ENCODE assay signal across 8 mouse cellular contexts in genomic region chr8:26352541-26353010, GRCm38 (mm10).
DNase-seq lines count a peak whose midpoint lies in the region; ATAC-seq and TF ChIP-seq lines count a peak whose summit lies in the region.

No protein-coding gene starts in this region.

- no peak for ATAC-seq in hindbrain, embryonic 12.5 days (ENCODE audit: low FRiP score)
- ATAC-seq in limb, embryonic 13.5 days (ENCODE audit: low FRiP score, low read depth) = peak; percentile 91
- peak; percentile 45 for ATAC-seq in neural tube, embryonic 15.5 days (ENCODE audit: low FRiP score)

- no peak overlapping the region for H3K9ac ChIP-seq in hindbrain, embryonic 12.5 days
- peak overlapping the region; percentile 54 for H3K9ac ChIP-seq in limb, embryonic 13.5 days
- H3K9ac ChIP-seq in neural tube, embryonic 15.5 days (replicated peaks) = no peak overlapping the region

- peak; percentile 25 for DNase-seq in urinary bladder, adult 2 months (ENCODE audit: low spot score)
- no peak for DNase-seq in urinary bladder, postnatal 10 days (ENCODE audit: low spot score)
- peak; percentile 83 for DNase-seq in gastrocnemius, adult 2 months
- no peak for DNase-seq in right cerebral cortex, postnatal 4 days
- DNase-seq in frontal cortex, postnatal 10 days (ENCODE audit: low spot score in 2 of 2) = no peak

- H3K27me3 ChIP-seq in hindbrain, embryonic 12.5 days = peaks cover 8% of the 10 kb centered on the region; the same call in 1 of the 2 replicates
- H3K27me3 ChIP-seq in limb, embryonic 13.5 days = peaks cover 29% of the 10 kb centered on the region; the same call in 1 of the 2 replicates
- 0 out of 2 replicates have a peak, but pooled peaks cover 5% of the 10 kb centered on the region for H3K27me3 ChIP-seq in neural tube, embryonic 15.5 days (replicated peaks)

- WGBS in hindbrain, embryonic 12.5 days = 30% methylated on average over 9 of the region's 9 CpGs
- WGBS in limb, embryonic 13.5 days = 4% methylated on average over 9 of the region's 9 CpGs
- 30% methylated on average over 9 of the region's 9 CpGs for WGBS in neural tube, embryonic 15.5 days

- peak overlapping the region; percentile 50 for H3K4me2 ChIP-seq in hindbrain, embryonic 12.5 days (replicated peaks)
- H3K4me2 ChIP-seq in limb, embryonic 13.5 days (replicated peaks) = peak overlapping the region; percentile 67
- H3K4me2 ChIP-seq in neural tube, embryonic 15.5 days = peak overlapping the region; percentile 59

- peaks cover 35% of the 10 kb centered on the region for H3K4me1 ChIP-seq in hindbrain, embryonic 12.5 days
- H3K4me1 ChIP-seq in limb, embryonic 13.5 days = peaks cover 40% of the 10 kb centered on the region
- peaks cover 21% of the 10 kb centered on the region for H3K4me1 ChIP-seq in neural tube, embryonic 15.5 days

- TF ChIP-seq CTCF in gastrocnemius, adult 2 months (IDR thresholded peaks at IDR 0.05) = no peak

- intact Hi-C loops in gastrocnemius, adult 2 months (cut with DNase I) = loop anchor here (10.0 kb wide), 1 partner anchor 718 kb away; no protein-coding TSS in a partner anchor

- no peaks in the 10 kb centered on the region for H3K36me3 ChIP-seq in hindbrain, embryonic 12.5 days
- no peaks in the 10 kb centered on the region for H3K36me3 ChIP-seq in limb, embryonic 13.5 days
- no peaks in the 10 kb centered on the region for H3K36me3 ChIP-seq in neural tube, embryonic 15.5 days

- H3K27ac ChIP-seq in gastrocnemius, adult 2 months = peak overlapping the region; percentile 80
- peak overlapping the region; percentile 77 for H3K27ac ChIP-seq in hindbrain, embryonic 12.5 days
- peak overlapping the region; percentile 83 for H3K27ac ChIP-seq in limb, embryonic 13.5 days
- H3K27ac ChIP-seq in neural tube, embryonic 15.5 days (replicated peaks) = peak overlapping the region; percentile 34

- H3K9me3 ChIP-seq in hindbrain, embryonic 12.5 days (replicated peaks) = no peaks in the 10 kb centered on the region
- H3K9me3 ChIP-seq in limb, embryonic 13.5 days = no peaks in the 10 kb centered on the region
- no peaks in the 10 kb centered on the region for H3K9me3 ChIP-seq in neural tube, embryonic 15.5 days (replicated peaks)

- H3K4me3 ChIP-seq in gastrocnemius, adult 2 months = peak overlapping the region; percentile 60
- H3K4me3 ChIP-seq in hindbrain, embryonic 12.5 days = peak overlapping the region; percentile 17
- peak overlapping the region; percentile 38 for H3K4me3 ChIP-seq in limb, embryonic 13.5 days
- H3K4me3 ChIP-seq in neural tube, embryonic 15.5 days (replicated peaks) = peak overlapping the region; percentile 27

Comparison
In these comparisons a context has a peak if more than half of its experiments do, and no peak if none do; other contexts are left out.
1. DNase-seq: peak in urinary bladder, adult 2 months (single experiment) and gastrocnemius, adult 2 months (single experiment); none in urinary bladder, postnatal 10 days (single experiment), right cerebral cortex, postnatal 4 days (single experiment) and frontal cortex, postnatal 10 days (0 of 2).
2. Peak in every context shown above with its lines, with median percentiles within 50 percentile points of each other: H3K27ac ChIP-seq, H3K4me3 ChIP-seq and H3K4me2 ChIP-seq.